Mouse (Mus musculus): Measurements from ENCODE around the gene Muc2.

Gene Muc2

DNA sequence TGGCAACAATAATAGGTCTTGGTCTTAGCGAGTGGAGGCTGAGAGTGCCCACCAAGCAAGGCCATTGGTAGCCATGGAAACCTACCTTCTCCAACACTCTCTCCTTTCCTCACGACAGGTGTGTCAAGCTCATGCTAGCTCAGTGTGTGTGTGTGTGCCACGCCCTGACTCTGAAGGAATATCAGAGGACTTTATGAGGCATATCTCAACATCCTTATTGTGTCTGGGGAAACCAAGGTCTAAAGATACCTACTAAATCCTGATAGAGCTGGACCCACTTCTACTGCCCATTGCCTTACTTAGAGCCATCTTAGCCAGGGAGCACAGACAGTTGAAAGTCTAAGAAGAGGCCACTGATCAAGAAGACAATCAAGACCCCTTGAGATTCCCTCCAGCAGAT is 80.4 kb downstream of the Muc2 start:
- no peak for DNase-seq (ENCODE audit: low spot score in 2 of 2)

DNA sequence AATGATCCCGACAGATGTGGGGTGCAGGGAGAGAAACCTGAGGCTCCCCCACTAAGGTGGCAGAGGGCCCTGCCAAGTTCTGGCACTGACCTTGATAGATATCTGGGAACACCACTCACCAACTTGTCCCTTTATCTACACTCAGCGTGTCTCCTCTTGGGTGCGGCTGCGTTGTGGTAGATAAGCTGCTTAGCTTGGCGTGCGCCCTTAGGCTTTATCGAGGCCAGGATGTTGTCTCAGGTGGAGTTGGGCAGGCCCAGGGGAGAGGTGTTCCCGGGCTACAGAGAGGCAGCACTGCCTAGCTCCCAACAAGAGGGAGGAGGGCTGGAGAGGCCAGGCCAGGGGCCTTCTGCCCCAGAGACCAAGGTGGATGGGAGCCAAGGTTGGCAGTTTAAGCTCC is 80.8 kb downstream of the Muc2 start:
- no peak for DNase-seq (ENCODE audit: low spot score in 2 of 2)

GRCm38 (mm10) chr7:141772058-141772557 is 82.0 kb downstream of the Muc2 start:
- no peak for DNase-seq (ENCODE audit: low spot score in 2 of 2)

DNA sequence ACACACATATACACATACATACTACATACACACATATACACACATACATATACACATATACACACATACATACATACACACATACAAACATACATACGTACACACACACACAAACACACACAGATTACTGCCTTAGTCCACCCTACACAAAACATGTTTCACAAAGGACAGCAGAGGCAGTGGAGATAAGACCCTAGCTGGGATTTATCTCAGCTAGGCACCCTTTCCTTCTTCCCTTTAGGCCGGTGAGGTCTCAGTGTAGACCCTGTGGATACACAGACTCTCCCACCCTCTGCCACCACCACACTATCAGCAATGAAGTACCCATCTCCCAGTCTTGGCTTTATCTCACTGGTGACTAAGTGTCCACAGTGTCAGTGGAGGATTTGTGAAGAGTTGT is 84.7 kb downstream of the Muc2 start:
- DNase-seq (ENCODE audit: low spot score in 2 of 2): no peak

DNA sequence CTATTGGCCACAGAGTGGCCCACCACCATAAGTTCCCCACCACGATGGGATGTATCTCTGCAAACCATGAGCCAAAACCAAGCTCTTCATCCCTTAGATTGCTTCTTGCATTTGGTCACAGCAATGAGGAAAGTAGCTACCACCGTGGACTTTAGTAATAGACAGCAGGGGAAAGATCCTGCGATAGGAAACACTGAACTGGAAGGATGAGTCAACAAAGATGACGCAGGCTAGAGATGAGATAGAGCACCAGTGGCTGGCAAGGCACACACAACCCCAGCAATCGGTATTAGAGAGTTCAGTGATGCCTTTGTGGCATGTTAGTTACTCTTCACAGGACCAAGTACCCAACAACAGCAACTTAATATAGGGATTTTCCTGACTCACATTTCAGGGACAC is 86.1 kb downstream of the Muc2 start:
- no peak for DNase-seq (ENCODE audit: low spot score in 2 of 2)

DNA sequence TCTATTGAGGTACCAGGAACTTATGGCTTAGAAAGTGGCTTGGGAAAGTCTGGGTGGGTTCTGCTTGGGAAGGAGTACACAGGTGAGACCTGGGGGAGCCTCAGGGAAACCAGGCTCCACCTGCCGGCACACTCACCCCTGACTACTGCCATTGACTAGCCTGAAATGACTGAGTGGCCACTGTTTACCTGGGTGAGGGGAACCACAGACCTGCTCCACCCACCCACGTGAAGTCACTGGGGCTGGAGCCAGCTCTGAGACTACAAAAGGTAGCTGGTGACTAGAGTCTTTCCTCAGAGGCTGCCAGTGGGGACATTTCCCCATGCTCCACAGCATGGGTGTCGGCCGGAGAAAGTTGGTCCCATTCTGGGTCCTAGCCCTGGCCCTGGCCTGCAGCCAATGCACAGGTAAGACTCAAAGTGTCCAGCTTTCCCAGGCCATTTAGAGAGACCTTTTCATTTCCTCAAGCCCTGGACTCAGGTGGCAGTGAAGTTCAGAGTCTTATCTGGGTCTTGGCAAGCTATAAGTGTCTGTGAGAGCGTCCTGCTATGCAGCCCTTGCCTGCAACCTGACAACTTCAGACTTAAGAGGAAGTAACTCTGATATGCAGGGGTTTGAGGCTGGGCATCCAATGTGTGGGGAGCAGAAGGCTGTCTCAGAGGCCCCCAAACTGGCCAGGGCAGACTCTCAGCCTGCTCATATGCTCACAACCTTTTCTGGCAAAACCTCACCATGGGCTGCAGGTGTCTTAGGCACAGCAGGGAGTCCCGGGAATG is 98.7 kb downstream of the Muc2 start, which contains the start of gene Muc5ac:
Muc5ac (plus strand) TSS at position 296 of the 776 bp plus-strand sequence.
- DNase-seq (ENCODE audit: low spot score in 2 of 2): no peak

DNA sequence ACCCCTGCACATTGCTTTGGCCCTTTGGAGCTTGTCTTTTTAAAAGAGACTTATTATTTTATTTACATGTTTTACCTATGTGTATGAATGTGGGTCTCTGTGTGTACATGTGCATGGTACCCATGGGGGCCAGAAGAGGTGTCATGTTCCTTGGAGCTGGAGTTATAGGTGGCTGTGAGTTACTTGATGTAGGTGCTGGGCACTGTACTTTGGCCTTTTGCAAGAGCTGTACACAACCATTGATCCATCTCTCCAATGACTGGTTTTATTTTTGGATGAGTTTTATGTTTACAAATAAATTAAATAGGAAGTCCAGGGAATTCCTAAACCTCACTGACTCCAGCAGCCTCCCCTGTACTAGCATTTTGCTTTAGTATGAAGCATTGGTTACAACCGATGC is 104.1 kb downstream of the Muc2 start:
- DNase-seq (ENCODE audit: low spot score in 2 of 2): no peak

GRCm38 (mm10) chr7:141803206-141803605 is 113.1 kb downstream of the Muc2 start:
- DNase-seq (ENCODE audit: low spot score in 2 of 2): no peak
